In the genomic region with DNA sequence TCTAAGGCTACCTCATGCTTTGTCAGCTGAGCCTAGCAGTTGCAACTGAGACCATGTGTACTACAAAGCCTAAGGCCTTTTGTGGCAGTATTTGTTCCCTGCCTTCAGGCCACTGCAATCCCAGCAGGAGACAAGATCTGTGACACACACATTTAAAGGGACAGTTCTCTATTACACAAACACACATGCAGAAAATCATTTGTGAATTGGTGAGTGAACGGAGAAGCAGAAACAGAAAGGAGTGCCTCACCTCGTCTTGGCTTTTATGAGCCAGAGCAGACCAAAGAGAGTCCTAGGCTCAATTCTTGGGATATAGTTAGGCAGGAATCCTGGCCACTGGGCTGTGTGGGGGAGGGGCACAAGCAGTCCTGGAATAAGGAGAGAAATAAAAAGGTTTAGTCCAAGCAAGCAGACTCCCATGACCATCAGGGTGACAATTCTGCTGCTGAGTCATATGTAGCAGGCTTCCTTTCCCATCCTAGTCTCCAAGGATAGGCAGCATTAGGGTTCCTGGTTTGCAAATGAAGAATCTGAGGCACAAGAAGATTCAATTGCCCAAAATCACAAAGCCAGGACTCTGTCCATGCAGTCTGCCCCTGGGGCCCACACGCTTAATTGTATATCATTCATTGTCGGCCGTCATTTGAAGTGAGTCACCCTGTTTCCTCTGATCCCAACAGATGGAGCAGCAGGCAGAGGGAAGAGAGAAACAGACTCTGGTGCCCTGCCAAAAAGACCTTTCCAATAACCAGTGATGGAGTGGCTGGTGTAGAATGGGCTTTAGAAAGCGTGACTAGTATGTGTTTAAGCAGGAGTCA, we compare ENCODE assay signal across 13 mouse cellular contexts. TPM values are rescaled to one million over a fixed set of nuclear protein-coding genes. Genes with fewer than 3 reads are reported as not detected.
DNase-seq lines count a peak whose midpoint lies in the region; ATAC-seq lines count a peak whose summit lies in the region.
"Had no signal": no experiment of that assay in that cellular context is flagged by ENCODE, and none has a peak within 500 bp of the region (broad histone marks: within the 10 kb centered on the region; RNA-seq: fewer than 3 reads in every experiment).

No protein-coding gene starts in this region.

- peak; percentile 24 for DNase-seq in heart, adult 11 months
- DNase-seq in heart, postnatal 4 days: no peak
- peak; percentile 61 for DNase-seq in embryo, embryonic 10 days (ENCODE audit: low spot score)
- no peak for DNase-seq in gastrocnemius, postnatal 14 days
- no peak for DNase-seq in urinary bladder, postnatal 10 days (ENCODE audit: low spot score)
- DNase-seq: gastrocnemius, postnatal 36 days had no signal

- no peak overlapping the region for H3K9ac ChIP-seq in hindbrain, embryonic 13.5 days
- H3K9ac ChIP-seq in neural tube, embryonic 13.5 days: peak overlapping the region; percentile 1; the same call in 1 of the 2 replicates
- H3K9ac ChIP-seq: lung, embryonic 15.5 days had no signal

- no peak overlapping the region for H3K4me3 ChIP-seq in hindbrain, embryonic 13.5 days
- H3K4me3 ChIP-seq in neural tube, embryonic 13.5 days: no peak overlapping the region
- H3K4me3 ChIP-seq: lung, embryonic 15.5 days had no signal

- peak overlapping the region; percentile 82 for H3K27ac ChIP-seq in hindbrain, embryonic 13.5 days
- H3K27ac ChIP-seq in neural tube, embryonic 13.5 days (replicated peaks): peak overlapping the region; percentile 83
- H3K27ac ChIP-seq: lung, embryonic 15.5 days had no signal

- H3K9me3 ChIP-seq in hindbrain, embryonic 13.5 days: no peaks in the 10 kb centered on the region
- H3K9me3 ChIP-seq in neural tube, embryonic 13.5 days: no peaks in the 10 kb centered on the region
- H3K9me3 ChIP-seq: lung, embryonic 15.5 days had no signal

- no peak overlapping the region for H3K4me2 ChIP-seq in hindbrain, embryonic 13.5 days
- H3K4me2 ChIP-seq in neural tube, embryonic 13.5 days: no peak overlapping the region
- H3K4me2 ChIP-seq: lung, embryonic 15.5 days had no signal

- intact Hi-C loops in gastrocnemius, postnatal 14 days (cut with DNase I; ENCODE audit: low total_unique reads): no loop called here

- peak; percentile 71 for ATAC-seq in hindbrain, embryonic 13.5 days (ENCODE audit: low FRiP score)
- ATAC-seq in neural tube, embryonic 13.5 days (ENCODE audit: low read depth): peak; percentile 60
- ATAC-seq in activated CD4-positive, CD25-positive, alpha-beta regulatory T cell, adult 4 months: no peak

- peaks cover 27% of the 10 kb centered on the region for H3K4me1 ChIP-seq in hindbrain, embryonic 13.5 days (replicated peaks)
- H3K4me1 ChIP-seq in neural tube, embryonic 13.5 days (replicated peaks): peaks cover 30% of the 10 kb centered on the region
- H3K4me1 ChIP-seq: lung, embryonic 15.5 days had no signal

- no peaks in the 10 kb centered on the region for H3K27me3 ChIP-seq in hindbrain, embryonic 13.5 days
- H3K27me3 ChIP-seq in neural tube, embryonic 13.5 days: no peaks in the 10 kb centered on the region

- H3K36me3 ChIP-seq in hindbrain, embryonic 13.5 days: no peaks in the 10 kb centered on the region
- no peaks in the 10 kb centered on the region for H3K36me3 ChIP-seq in neural tube, embryonic 13.5 days
- H3K36me3 ChIP-seq: lung, embryonic 15.5 days had no signal

- WGBS in hindbrain, embryonic 13.5 days: 20% methylated on average over 6 of the region's 6 CpGs
- WGBS in neural tube, embryonic 13.5 days: 15% methylated on average over 6 of the region's 6 CpGs

RNA-seq across cellular contexts. Expression of gene Gm4792, which starts 3.4 kb away (rescaled TPM):
- total RNA-seq in heart, postnatal 4 days (2021): not detected
- 0.35 and 0.45 TPM in 2 replicates for polyA plus RNA-seq in hindbrain, embryonic 13.5 days (2015; fragmentation: Nextera tagmentation; extraction: Ambion mirVana)
- not detected in 2 replicates for polyA plus RNA-seq in neural tube, embryonic 13.5 days (2015; fragmentation: Nextera tagmentation; extraction: Ambion mirVana)
- polyA plus RNA-seq in activated CD4-positive, CD25-positive, alpha-beta regulatory T cell, adult 4 months (2017; shearing (Covaris generic)): not detected
- not detected for total RNA-seq in gastrocnemius, postnatal 14 days (2021)
- total RNA-seq: gastrocnemius, postnatal 36 days; hematopoietic stem cell, adult 5-6 weeks had no signal
- polyA plus RNA-seq: C2C12; lung, embryonic 15.5 days; stomach, embryonic 16.5 days had no signal

RNA-seq across cellular contexts. Expression of gene Tmcc3, which starts 16.6 kb away (rescaled TPM):
- total RNA-seq in heart, postnatal 4 days (2021): 10 to 100 TPM; 23.8 to 25.0 TPM
- polyA plus RNA-seq in hindbrain, embryonic 13.5 days (2015; fragmentation: Nextera tagmentation; extraction: Ambion mirVana): 7.5 and 8.3 TPM in 2 replicates
- polyA plus RNA-seq in neural tube, embryonic 13.5 days (2015; fragmentation: Nextera tagmentation; extraction: Ambion mirVana): 12.0 and 12.9 TPM in 2 replicates
- polyA plus RNA-seq in activated CD4-positive, CD25-positive, alpha-beta regulatory T cell, adult 4 months (2017; shearing (Covaris generic)): 1 to 10 TPM in 1 of 2 experiments, under 1 TPM in 1; 0.44 to 1.8 TPM
- total RNA-seq in gastrocnemius, postnatal 14 days (2021): 10 to 100 TPM; 21.8 to 26.8 TPM

Comparison
In these comparisons a context has a peak if more than half of its experiments do, and no peak if none do; other contexts are left out.
1. DNase-seq: peak in heart, adult 11 months (single experiment) and embryo, embryonic 10 days (single experiment); none in heart, postnatal 4 days (single experiment), gastrocnemius, postnatal 14 days (single experiment) and urinary bladder, postnatal 10 days (single experiment).